Mouse (Mus musculus) ovary, postnatal 36 days (tissue): ENCODE data around the gene Apobec2.
"Not testable (repeated sequence)": the region's sequence is repeated elsewhere in the genome, so short reads cannot be mapped to it uniquely, and the experiment has no call there.

Experiments used
- DNase-seq: peaks from one replicate; pipeline ENCODE4 v3.0.0; 2022; ENCODE audit warnings: low spot score, mixed read lengths

Gene Apobec2

DNA sequence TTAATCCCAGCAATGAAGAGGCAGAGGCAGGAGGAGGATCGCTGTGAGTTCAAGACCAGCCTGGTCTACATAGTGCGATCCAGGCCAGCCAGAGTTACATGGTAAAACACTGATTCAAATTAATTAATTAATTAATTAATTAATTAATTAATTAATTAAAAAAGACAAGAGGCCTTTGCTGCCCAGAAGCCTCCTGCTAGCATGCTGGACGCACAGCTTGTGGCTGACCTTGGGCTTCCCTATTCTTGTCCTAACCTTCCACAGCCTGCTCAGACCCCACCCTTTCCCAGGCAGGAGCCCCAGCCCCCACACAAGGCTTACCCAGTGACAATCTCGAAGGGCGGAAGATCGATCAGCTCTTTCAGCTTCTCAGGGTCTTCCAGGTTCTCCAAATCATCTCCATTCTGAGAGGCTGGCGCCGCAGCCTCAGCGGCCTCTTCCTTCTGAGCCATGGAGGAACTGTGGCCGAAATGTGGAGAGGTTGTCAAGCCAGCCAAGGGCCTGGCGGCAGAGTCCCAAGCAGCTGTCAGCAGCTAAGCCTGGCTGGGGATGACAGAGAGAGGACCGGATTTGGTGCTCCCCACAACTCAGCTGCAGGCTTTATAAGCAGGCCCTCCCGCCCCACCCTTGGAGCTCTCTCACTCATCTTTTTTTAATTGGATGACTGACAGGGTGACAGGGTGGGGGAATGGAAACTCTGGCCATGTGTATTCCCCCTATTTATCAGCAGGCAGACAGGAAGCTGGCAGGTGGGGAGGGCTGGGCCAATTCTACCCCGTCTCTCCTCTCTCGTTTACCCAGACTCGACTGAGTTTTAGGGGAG is at the start of gene Apobec2:
TSS of gene Apobec2 (minus strand) at position 773 of the 823 bp plus-strand sequence.
- DNase-seq = no peak

DNA sequence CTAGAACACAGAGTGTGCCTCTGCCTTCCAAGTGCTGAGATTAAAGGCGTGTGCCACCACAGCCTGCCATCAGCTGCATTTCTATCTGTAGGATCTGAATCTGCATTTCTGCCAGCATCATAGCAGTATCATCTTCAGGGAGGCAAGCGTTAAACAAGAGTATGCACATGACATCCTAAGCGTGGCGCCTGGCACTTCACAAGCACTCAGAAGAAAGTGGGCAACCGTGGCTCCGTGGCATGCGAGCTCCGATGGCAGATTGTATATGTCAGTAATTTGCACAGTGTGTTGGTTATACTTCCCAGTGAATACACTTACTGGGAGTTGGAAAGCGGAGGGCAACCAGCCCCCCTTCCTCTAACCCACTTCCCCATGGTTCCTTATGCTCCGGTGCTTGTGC is 47.2 kb upstream of the Apobec2 start:
- DNase-seq = no peak

DNA sequence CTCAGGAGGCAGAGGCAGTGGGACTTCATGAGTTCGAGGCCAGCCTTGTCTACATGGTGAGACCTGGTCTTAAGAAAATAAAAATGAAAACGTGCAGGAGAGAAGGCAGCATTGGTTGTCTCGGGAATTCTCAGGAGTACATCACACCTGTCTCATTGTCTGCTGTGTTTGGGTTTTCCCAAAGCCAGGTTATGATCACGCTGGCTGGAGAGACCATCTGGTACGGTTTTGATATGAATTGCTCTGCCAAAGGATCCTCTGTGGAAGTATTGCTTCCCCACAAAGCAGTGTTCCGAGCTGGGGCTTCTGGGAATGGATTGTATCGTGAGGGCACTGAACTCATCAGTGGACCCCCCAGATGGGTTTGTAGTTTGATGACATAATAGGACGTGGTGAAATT is 42.7 kb upstream of the Apobec2 start:
- DNase-seq = no peak

DNA sequence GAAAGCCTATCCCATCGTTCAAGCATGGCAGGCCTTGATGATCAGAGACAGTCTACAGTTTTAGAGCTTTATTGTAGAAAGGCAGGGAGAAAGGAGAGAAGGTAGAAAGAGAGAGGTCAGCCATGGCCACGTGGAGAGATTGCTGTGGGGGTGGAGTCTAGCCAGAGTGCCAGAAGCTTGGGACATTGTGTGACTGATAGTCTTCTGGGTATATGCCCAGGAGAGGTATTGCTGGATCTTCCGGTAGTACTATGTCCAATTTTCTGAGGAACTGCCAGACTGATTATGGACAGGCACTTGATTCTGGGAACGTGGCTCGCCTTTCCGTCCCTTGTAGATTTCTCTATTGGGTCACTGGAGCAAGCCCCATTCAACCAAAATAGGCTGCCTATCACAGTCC is 41.6 kb upstream of the Apobec2 start:
- not testable (repeated sequence) for DNase-seq

DNA sequence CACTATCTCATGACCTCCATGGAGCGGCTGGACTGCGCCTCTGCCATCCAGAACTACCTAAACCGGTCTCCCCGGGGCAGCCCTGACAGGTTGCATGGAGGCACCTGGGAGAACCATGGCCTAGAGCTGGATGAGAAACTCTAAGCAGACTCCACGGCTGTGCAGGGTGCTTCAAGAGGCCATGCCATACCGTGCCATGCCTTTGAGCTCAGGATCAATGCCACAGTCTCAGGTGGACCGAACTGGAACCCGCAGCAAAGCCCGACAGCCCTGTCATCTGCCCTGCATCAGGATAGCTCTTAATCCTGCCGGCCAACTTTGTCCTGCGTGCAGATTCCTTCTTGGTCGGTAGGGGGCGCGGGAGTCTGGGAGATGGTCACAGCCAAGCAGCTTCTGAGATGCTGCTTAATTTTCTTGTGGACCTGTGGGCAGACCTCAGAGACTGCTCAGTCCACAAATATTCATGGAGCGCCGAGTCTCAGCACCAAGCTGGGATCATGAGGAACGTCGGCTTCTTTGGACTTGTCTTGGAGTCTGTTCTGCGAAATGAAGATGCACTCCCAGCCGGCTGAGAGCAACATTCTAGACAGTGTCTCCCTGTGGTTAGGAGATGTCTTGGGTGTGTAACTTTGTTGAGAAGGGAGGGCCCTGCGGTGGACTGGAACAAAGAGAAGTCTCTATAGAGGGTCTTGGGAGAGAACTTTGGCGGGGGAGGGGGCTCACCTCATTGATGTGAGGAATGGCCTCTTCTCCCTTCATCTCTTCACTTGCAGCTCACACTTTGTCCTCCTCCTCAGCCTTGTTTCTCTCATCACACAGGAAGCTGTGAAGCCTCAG is 34.9 kb upstream of the Apobec2 start:
- DNase-seq = peak; percentile 81

DNA sequence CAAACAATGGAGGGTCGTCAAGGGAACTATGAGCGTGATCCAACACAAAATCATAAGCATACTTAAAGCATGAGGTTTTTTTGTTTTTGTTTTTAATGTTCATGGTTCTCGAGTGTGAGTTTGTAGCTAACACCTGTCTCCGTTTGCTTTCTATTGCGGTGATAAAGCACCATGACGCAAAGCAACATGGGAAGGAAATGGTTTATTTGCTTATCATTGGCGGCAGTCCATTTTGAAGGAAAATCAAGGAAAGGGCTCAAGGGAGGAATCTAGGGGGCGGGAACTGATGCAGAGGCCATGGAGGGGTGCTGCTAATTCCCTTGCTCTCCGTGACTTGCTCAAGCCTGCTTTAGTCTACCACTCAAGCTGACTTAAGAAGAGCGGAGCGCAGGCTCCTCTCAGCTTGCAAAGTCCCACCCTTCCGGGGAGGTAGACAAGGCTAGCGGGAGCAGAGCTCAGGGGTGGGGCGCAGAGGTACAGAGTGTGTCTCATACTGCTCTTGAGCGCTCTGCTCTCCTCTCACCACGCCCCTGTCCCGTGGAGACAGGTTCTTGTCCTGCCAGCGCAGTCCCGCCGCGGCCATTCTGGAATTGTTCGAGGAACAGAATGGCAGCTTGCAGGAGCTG is 34.2 kb upstream of the Apobec2 start:
- no peak for DNase-seq

DNA sequence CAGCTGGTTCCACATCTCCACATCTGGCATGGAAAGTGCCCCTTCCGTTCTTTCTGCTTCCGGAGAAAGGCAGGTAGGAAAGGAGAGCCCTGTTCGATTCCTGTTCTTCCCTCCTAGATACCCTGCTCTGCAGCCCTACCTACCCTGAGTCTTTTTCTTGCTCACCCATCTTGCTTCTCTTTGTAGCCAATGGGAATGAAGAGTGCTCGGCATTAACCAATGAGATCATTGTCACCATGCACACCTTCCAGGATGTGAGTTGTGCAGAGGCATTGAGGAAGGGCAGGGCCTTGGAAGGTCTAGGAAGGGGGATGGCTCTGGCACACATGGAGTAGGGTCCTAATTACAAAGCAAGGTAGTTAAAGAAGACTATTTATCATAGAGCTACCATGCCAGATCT is 30.7 kb upstream of the Apobec2 start:
- DNase-seq = no peak

DNA sequence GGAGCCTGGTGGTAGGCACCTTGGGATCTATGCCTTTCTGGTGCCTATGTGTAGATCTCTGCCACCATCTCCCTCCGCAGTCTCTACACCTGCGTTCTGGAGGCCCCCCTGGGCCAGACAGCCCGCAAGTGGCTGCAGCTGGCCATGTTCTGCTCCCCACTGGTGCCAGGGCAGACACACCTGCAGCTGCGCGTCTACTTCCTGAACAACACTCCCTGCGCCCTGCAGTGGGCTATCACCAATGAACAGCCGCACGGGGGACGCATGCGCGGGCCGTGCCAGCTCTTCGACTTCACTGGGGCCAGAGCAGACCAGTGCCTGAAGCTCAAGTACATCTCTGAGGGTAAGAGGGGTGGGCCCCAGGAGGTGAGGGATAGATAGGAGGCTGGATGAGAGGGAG is 29.4 kb upstream of the Apobec2 start:
- DNase-seq = no peak

DNA sequence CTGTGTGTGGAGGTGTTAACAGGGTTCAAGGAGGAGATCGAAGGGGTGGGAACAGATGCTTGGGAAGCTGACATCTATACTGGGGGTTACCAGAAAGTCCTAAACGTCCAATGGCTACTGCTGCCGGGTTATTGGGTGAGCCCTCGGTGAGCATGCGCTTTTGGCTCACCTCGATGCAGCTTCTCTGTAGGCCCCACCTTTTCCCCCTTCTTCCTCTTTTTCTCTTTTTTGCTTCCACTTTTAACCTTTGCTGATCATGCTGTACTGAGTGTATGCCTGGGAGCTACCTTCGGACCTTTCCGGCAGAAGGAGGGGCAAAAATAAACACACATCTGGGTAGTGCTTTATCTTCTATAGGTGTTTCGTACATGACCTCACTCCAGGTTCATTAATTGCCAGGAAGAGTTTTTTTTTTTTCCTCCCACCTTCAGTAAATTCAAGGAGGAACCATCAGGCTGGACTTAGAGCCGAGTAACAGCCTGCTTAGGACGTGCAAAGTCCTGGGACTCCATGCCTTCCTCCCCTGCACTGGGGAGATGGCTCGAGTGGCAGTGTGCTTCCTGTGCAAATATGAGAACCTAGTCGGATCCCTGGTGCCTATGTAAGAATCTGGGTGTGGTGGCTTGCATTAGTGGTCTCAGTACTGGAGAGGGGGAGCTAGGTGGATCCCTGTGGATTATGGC is 25.4 kb upstream of the Apobec2 start:
- no peak for DNase-seq

DNA sequence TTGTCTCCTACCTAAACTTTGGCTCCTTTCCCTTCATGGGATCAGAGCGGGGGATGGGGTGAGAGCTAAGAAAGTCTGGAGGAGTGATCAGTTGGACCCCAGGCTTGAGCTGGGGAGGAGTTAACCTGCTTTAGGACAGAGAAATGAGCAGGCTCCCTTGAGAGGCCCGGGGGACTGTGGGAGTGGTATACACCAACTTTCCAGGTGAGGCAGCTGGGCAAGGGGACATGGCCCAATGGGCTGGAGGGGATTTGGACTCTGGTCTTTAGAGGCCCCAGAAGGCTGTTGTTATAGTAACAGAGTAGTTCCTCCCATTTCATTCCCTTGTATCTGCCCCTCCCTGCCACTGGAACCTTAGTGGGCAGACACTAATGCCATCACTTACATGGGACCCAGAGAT is 23.2 kb upstream of the Apobec2 start:
- no peak for DNase-seq

DNA sequence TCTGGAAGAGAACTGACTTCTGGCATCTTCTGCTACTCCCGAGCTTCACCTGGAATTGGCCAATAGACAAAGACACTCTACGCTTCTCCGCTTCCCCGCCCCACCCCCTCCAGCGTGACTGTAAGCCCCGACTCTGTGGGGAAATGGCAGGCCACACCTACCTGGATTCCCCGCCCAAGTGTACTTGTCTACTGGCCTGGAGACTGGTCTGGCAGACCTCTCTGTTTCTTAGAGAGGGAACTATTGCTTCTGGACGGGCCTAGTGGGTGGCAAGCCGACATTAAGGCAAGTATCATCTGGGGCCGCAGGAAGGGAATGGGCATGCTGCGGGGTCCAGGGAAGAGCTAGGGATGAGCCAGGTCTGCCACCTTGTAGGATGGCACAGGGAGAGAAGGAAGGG is 22.0 kb upstream of the Apobec2 start, which contains the start of gene Unc5cl:
TSS of gene Unc5cl (plus strand) at position 214 of the 400 bp plus-strand sequence.
- DNase-seq = no peak

DNA sequence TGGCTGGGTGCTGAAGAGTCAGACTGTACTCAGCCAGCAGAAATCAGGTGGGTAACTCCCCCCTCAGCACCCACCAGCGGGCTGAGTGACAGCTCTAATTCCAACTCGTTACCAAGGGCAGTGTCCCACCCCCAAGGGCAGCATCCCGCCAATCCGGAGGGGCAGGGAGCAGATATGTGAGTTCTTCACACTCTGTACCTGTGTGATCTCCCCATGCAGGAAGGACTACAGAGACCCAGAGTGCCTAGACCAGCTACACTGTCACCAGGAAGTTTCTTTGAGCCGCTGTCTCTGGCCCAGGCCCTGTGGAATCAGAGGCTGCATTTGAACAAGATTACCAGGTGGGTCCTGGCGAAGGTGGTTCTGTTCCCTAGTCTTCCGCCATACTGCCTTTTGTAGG is 21.5 kb upstream of the Apobec2 start:
- DNase-seq = no peak

DNA sequence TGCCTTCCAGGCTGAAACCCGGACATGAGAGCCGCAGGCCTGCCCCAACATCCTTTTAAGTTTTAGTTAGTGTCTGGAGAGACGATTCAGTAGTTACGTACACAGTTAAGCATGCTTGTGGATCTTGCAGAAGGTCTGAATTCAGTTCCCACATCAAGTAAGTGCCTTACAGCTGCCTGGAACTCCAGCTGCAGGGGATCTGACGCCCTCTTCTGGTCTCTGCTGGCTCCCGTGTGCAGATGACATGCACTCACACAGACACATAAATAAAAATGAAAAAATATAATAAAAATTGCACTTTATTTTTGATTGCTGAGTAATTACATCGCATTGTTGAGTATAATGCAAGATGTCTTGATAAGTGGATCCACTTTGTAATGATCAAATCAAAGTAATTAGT is 20.8 kb upstream of the Apobec2 start:
- DNase-seq = no peak

DNA sequence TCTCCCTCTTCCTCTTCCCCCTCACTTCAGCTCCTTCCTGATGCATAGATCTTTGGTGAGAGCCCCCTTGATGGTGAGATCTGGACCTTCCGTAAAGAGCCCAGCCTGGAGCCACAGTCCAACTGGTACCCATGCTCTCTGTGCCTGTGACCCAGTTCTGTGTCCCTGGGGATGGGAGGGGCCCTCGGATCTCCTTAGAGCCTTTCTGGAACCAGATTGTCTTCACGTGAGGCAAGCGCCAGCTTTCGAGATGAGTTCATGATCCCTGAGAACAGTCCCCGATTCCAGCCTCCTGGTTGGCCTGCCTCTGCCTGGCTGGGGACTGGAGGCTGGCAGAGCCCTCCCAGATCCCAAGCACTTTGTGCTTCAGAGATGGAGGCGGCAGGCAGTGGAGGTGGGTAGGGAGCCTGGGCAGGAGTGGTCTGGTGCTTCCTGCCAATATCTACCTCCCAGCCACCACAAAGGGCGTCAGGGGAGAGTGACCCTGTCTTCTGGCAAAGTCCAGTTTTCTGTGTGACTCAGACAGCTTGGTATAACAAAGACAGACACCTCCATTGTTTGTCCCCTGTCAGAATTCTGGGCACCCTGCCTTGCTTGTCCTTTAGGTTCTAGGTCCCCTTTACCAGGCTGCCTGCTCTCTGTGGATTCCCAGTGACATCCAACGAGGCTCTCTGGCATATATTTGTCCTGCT is 19.2 kb upstream of the Apobec2 start:
- no peak for DNase-seq

DNA sequence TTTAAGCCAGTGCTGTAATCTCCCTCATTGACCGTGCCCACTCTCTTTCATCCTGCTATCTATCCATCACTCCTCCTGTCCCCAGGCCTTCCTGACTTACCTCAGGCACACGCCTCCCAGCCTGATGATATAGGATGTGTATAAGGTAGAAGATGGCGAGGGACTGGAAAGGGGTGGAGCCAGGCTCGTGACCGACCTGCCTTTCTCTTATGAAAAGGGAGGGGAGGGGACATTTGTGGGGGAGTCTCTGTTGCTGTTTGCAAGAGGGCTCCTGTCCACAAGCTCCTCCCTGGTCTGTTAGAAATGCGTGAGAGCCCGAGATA is 18.6 kb upstream of the Apobec2 start, which contains the start of gene Tspo2:
TSS of gene Tspo2 (minus strand) at position 170 of the 323 bp plus-strand sequence.
- no peak for DNase-seq

DNA sequence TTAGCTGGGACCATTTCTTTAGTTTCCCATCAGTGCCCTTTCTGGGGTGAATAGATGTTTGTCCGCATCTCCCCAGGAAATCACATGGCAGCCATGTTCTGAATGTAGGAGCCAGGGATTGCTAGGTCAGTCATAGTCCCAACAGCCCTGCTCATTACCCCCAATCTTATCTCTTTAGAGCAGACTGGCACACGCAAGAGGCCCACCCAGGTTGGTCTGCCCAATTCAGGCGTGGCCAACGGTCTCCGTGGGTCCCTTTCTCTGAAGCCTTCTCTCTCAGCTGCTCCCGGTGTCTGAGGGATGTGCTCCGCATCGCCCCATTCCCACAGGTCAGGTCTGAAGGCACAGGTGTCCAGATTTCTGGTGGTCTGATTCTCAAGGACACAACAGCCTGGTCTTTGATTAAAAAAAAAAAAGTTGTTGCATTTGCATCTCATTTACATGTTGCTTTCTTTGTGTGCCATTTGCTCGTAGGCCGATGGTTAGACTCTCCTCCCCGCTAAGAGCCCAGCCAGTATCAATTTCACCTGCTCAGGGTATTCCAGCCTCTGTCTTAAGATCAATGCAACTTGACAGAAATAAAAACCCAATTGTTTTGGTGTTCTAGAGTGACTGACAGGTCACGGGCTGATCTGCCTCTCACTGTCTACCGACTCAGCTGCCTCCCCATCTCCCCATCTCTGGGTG is 18.1 kb upstream of the Apobec2 start:
- DNase-seq = no peak

DNA sequence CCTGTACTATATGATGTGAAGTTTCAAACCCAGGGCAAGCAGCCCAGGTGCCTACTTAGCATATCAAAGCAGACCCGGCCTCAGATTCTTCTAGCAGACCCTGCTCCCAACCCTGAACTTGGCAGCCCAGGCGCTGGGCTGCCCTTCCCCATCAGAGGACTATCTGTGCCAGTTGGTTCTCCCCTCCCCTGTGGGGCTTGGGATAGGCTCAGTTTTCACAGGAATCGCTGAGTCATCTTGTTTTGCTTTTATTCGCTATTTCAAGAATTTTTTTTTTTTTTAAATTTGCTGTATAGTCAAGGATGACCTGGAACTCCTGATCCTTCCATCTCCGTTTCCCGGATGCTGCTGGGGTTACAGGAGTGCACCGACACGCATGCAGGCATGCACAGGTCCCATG is 14.9 kb upstream of the Apobec2 start:
- no peak for DNase-seq

DNA sequence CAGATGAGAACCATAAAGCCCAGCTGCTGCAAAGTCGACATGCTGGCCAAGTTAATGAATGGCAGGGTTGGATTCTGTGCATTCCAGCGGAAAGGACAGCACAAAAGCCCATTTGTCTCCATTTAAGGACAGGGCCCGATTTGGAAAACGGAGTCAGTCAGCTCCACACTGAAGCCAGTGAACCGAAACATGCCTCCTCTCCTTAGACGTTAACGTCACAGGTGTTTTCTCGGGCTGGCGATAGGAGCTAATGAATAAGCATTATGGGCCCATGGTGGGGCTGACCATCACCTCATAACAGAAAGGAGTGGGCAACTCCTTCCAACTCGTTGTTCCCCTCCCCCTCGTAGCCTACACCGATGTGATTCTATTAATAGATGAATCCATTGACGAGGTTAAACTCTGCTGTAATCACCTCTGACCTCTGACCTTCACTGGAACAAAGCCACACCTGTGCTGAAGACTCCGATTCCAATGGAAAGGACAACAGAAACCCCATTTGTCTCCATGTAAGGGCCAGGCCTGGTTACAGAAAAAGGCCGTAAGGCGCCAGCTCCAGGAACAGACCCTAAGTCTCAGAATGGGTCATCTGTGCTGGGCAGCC is 10.9 kb upstream of the Apobec2 start:
- DNase-seq = no peak

DNA sequence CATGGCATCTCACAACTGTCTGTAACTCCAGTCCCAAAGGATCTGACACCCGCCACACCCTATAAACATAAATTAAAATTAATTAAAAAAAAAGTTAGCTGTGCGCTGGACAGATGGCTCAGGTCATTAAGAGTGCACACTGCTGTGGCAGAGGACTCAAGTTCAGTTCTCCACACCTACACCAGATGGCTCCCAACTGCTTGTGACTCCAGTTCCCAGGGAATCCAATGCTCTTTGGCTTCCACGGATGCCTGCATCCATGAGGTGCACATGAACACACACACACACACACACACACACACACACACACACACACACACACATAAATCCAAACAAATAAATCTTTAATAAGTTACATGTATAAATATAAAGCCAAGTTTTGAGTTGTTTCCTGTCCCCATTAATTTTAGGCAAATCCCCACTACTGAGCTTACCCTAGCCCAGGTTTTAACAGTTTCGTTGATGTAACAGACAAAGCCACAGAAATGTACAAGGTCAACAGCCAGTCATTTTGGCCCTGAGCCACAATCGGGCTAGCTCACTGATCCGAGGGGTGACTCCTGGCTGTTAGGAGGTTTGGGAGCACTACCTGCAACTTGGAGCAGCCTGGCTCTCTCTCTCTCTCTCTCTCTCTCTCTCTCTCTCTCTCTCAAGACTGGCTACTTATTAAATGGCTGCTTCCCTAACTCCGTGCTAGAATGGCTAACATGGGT is 10.2 kb upstream of the Apobec2 start:
- DNase-seq = no peak

DNA sequence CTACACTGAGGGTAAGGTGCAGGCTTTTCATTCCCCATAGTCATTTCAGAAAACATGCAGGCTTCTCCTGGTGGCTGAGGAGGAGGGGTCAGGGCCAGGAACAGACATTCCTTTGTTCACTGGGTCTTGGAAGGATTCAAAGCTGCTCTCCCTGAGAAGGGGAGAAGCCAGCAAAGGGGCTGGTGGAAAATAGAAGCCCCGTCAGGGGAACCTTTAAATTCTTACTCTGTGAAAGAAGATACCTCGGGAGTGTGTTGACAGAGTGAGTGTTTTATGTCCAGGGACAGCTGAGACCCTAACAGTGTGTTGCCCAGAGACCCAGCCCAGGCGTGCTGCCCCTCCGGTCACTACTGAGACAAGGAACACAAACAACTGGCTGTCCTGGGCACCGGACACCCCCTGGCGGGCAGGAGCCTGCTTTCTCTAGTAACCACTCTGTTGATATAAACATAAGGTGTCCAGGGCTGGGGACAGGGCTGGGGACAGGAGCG is 4.7 kb upstream of the Apobec2 start:
- DNase-seq = no peak
